Mouse (Mus musculus): Measurements from ENCODE around the gene Kifc3.
"Not testable (repeated sequence)": the region's sequence is repeated elsewhere in the genome, so short reads cannot be mapped to it uniquely, and the experiment has no call there.

Gene Kifc3

DNA sequence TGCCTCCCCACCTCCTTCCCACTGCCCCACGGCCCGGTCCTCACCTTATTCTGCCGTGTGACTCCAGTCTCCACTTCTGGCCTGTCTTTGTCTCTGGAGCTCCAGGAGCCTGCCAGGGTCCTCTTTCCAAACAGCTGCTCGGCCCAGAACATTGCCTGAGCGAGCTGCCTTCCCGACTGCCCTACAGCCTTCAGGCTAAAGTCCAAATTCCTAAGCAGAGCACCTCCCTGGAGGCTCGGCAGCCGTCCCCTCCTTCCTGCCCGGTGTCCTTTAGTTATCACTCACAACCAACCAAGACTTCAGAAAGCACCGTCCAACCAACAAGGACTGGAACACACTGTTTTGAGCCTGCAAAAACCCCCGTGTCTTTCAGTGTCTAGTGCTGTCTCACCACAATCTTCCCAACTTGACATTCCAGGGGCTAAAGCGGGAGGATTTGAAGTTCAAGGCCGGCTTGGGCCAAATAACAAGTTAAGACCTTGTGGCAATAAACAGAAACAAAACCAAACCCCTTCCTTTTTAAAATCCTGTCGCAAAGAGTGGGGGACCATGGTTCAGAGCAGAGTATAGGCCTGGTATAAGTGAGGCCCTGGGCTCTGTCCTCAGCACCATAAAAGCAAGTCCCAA is at the start of gene Kifc3:
TSS of gene Kifc3 (minus strand) at position 164 of the 627 bp plus-strand sequence.
- no peak for DNase-seq

GRCm38 (mm10) chr8:95252056-95252455 is 49.4 kb upstream of the Kifc3 start:
- no peak for DNase-seq

DNA sequence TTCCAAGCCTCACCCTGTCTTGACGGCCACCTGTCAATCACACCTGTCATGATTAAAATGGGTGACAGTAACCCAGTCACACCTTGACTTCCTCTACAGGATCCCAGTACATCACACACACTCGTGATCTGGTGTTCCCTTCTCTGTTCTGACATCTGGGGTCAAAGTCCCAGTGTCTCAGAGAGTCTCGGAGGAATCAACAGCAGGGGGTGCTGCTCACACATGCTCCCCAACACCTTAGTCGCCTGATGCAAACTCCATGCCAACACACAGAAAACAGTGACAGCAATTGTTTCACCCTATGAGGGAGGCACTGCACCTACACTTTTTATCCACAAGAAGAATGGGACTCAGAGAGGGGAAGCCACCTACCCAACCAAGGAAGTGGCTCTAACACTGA is 47.2 kb upstream of the Kifc3 start:
- DNase-seq, result peak; percentile 53

- no peak for DNase-seq
These were observed 44.7 kb upstream of the Kifc3 start for GRCm38 (mm10) chr8:95247277-95247676.

GRCm38 (mm10) chr8:95245180-95245579 is 42.6 kb upstream of the Kifc3 start:
- peak; percentile 76 for DNase-seq

DNA sequence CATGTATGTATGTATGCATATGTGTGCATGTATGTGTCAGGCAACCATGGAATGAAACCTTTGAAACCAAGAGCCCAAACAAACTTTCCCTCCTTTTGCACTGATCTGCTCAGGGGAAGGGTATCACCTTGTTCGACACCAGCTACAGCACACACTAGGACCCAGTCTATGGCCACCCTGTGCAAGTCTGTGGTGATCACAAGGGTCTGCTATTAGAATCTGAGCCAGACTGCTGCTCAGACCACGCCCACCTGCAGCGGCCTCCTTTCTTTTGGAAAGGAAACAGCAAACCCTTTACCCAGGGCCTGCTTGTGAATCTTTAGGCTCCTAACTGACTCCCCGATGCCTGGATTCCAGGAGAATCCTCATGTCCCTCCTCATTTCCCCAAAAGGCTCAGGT is 41.2 kb upstream of the Kifc3 start:
- no peak for DNase-seq

DNA sequence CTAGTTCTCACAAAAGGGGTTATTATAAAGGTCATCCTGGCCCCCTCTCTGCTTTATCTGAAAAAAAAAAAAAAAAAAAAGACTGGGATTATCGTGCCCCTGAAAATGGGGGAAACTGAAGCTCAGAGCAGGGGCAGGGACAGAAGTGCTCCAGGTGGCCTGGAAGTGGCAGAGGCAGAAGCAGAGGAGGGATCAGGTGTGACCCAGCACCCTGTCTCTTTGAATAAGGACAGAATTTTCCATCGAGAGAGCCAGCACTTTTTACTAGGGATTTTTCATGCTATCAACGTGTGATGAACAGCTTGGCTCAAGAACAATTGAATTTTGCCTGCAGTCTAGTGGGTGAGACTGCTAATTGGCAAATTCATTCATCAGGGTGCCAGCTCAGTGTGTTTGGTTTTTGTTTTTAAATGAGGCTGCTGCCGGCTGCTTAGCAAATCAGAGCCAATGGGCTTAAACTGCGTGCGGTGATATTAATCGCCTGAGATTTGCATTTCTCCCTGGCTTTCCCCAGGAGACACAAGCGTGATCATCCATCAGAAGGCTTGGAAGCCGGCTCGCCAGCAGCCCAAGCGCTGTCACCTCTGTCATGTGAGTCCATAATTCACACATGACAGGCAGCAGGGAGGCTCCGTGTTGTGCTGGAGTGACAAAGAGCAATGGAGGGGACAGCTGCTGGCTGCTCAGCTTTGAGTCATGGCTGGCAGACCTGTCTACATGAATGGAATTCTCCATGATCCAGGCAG is 40.4 kb upstream of the Kifc3 start:
- DNase-seq, result no peak

DNA sequence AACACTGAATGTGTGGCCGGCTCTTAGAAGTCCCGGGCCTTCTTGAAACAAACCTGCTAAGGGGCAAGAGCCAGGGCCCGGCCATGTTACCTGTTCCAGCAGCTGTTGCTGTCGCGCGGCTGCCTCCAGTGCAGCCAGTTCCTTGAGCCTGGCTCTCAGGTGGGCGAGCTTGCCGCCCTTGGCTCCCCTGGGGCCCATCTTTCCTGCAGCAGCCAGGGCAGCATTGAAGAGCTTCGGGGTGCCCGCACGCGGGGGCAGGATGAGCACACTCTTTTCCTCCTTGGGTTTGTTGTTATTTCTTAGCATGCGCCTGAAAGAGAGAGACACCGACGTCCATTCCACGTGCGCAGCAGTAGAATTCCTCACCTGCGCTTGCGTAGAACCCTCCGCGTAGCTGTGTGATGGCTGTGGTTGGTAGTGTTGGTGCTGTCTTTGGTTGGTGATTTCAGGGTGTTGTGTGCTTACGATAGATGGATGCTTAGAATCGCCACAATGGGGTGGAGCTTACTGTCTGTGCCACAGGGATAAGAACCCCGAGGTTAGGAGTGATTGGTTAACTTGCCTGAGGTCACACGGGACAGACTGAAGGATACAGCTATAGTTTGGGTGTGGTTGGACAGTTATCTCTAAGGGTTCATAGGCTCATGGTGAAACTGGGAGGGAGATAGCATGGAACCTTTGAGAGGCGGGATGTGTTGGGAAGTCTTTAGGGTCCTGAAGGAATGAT is 39.6 kb upstream of the Kifc3 start:
- DNase-seq, result no peak

DNA sequence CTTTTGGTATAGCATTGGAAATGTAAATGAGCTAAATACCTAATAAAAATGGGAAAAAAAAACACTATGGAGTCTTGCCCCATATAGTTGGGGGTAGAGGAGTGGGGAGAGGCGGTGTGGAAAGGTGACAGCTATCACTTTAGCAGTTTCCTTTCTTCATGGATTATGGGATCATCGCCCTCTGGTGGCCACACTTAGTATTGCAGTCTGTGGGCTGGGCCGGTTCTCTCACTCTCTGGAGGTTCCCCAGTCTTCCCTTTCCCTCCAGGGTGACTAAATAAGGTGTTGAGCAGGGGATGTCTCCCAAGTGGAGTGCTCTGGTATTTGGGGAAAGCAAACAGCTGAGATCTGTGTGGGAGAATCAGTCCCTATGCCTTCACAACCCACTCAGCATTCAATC is 33.1 kb upstream of the Kifc3 start:
- DNase-seq, result peak; percentile 87

- not testable (repeated sequence) for DNase-seq
These were observed 27.5 kb upstream of the Kifc3 start for GRCm38 (mm10) chr8:95230086-95230485.

DNA sequence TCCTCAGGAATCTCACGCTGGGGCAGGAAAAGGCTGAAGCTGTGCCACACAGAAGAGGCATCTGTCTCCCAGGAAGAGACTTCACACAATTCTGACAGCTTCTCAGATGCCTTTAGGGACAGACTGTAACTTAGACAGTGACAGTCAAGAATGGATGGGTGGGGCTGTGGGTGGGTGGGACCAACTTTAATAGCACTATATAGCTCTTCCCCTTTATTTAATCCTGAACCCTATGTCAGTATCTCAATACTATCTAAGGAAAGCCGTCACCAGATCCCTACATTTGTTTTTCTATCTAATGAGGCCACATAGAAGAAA is 24.5 kb upstream of the Kifc3 start:
- DNase-seq, result no peak

DNA sequence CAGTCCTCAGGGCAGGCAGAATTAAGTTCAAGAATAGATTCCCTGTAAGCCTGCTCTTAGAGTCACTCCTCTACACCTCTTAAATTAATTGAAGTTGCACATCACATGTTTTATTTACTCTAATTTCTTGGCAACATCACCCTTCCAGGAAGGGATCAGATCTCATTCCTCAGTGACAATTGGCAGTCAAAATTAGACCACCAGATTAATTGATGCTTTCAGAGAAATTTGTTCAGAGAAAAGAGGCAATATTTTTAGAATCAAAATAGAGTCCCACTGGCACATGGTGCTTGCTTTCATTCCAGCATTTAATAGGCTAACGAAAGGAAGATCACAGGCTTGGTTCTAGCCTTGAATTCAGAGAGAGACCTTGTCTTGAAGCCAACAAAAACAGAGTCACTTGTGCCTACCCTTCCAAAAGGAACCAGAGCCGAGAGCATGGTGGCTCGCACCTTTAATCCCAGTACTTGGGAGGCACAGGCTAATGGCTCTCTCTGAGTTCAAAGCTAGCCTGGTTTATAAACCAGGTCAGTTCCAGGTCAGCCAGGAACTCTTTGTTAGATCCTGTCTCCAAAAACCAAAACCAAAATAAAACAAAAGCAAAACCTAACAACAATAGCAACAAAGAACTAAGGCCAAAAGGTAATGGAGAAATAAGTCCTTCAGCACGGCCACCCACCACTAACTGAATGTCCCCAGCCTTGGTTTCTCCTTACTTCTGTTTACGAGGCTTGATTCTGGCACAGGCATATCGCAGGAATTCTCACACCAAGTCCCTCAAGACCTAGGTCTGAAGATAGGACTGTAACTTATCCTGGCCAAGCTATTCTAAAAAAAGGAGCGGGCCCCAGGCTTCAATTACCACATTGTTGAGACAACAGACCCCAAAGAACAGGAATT is 23.9 kb upstream of the Kifc3 start:
- DNase-seq, result no peak

- DNase-seq, result no peak
These were observed 21.4 kb upstream of the Kifc3 start for GRCm38 (mm10) chr8:95223969-95224368.

DNA sequence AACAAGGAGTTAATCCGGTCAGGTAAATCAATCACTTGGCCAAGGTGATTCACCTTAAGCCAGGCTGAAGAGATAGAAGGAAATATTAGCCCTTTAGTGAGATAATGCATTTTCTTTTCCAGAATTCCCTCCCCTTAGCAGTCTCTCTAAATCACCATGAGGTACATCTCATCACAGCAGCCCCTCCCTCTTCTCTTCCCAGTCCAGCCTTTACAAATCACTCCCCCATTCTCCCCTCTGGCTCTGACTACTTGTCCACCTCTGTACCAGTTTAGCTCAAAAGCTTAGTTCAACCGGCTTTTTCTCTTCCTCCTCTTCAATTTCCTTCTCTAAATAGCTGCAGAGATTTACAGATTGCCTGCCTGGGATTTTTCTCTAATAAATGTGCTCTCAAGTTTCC is 18.4 kb upstream of the Kifc3 start:
- no peak for DNase-seq

GRCm38 (mm10) chr8:95220571-95220998 is 18.0 kb upstream of the Kifc3 start:
- DNase-seq, result no peak

DNA sequence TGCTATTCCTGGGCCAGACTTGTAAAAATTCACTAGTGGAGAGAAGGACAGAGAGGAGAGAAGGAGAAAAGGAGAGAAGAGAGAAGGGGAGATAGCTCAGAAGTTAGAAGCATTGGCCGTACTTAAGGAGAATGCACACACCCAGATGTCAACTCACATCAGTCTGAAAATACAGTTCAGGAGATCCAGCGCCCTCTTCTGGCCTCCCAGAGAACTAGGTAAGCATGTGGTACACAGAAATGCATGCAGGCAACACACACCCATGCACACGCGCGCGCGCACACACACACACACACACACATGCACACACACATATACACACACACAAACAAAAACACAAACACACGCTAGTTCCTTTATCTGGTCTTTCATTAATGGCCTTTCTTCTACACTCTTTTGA is 17.0 kb upstream of the Kifc3 start:
- no peak for DNase-seq

- DNase-seq, result no peak
These were observed 13.2 kb upstream of the Kifc3 start for GRCm38 (mm10) chr8:95215709-95216360.

GRCm38 (mm10) chr8:95209924-95210323 is 7.3 kb upstream of the Kifc3 start:
- DNase-seq, result no peak

DNA sequence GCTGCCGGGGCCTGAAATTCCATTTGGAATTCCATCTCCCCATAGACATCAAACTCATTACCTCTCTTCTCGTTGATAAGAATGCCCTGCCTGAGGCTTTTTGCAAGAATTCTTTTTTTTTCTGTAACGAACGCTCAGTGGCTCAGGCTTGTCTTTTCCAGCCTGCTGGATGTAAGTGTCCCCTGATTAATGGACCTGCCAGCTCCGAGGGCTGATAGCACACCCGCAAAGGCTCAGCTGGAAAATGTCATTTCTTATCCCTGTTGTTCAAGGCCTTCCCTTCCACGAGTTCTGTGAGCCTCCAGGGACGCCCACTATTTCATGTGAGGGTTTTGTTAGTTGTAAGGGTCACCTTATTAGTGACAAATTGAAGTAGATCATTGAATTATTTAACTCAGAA is 3.3 kb upstream of the Kifc3 start:
- DNase-seq, result no peak

DNA sequence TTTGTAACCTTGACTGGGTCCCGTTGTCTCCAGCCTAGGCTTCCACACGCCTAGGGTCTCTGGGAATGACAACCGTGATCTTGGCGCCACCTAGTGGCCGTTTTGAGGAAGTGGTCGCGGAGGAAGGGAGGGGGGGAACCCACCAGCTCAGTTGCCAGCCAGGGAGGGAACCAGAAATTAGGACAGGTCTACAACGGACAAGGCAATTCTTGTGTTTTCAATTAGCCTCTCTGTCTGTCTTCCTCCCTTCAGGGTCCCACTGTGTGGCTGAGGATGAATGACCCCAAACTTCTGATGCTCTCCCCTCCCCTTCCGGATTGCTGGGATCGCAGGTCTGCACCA is 1.4 kb upstream of the Kifc3 start:
- DNase-seq, result peak; percentile 73

- no peak for DNase-seq
These were observed 870 bp upstream of the Kifc3 start for GRCm38 (mm10) chr8:95203326-95204038.

GRCm38 (mm10) chr8:95202056-95202570 is 499 bp downstream of the Kifc3 start:
- no peak for DNase-seq

Data from lung, postnatal 36 days (tissue).